Mouse (Mus musculus) Patski (cell line): ENCODE results near the gene Jag1. TPM values are rescaled to one million over a fixed set of nuclear protein-coding genes. Genes with fewer than 3 reads are reported as not detected.

ENCODE experiments used
- ATAC-seq: fragments of 100-300 bp; one replicate; pipeline ENCODE4 v1.8.0; 2021
- CTCF ChIA-PET: fragments of 350-600 bp; sonication (Branson Sonifier 250); formaldehyde crosslinking; loops from one replicate; lab custom pipeline; 2022; ENCODE audit warnings: inconsistent platforms; lab: Charles Lee
- POLR2A ChIA-PET: fragments of 350-600 bp; sonication (Branson Sonifier 250); formaldehyde crosslinking; loops from one replicate; lab custom pipeline; 2022; ENCODE audit warnings: antibody characterized with exemption, inconsistent platforms; lab: Charles Lee
- DNase-seq: peaks from one replicate; pipeline ENCODE4 v3.0.0-alpha.2; 2011; ENCODE audit warnings: low read depth, low spot score
- H3K27me3 ChIP-seq: fragments of 371-371 bp; one replicate; pipeline ENCODE4 v1.5.1; 2021
- CTCF ChIP-seq: fragments of 100-300 bp; IDR thresholded peaks from one replicate; pipeline ENCODE4 v1.5.1; 2021
- in situ Hi-C: fragments of 300-500 bp; cut with MboI; formaldehyde crosslinking; loops from 3 replicates; pipeline ENCODE4 v1.11.1; 2018; ENCODE audit warnings: low pct_unique_long_range_greater_than_20kb, mixed read lengths
- polyA plus RNA-seq: library from polyadenylated mRNA; unstranded; gene quantifications from one replicate; pipeline ENCODE4 v1.2.3, GENCODE M21; 2021

Jag1 gene
- polyA plus RNA-seq = 37.3 TPM

- ATAC-seq = no peak
- in situ Hi-C loops = loop anchor here (5.0 to 10.0 kb wide), 5 partner anchors 299 to 821 kb away; no protein-coding TSS in a partner anchor
- H3K27me3 ChIP-seq = no peaks in the 10 kb centered on the region
- DNase-seq = no peak
- no peak for TF ChIP-seq CTCF
- POLR2A ChIA-PET = interaction anchor here (0.6 to 1.1 kb wide), 3 partner anchors 18 to 616 kb away, joined by 3 read pairs; no protein-coding TSS in a partner anchor
- CTCF ChIA-PET = interaction anchor here (0.7 to 6.2 kb wide), 4 partner anchors 14 to 616 kb away, joined by 3 to 32 read pairs (median 4); no protein-coding TSS in a partner anchor
These were observed at the start of gene Jag1 for GRCm38 (mm10) chr2:137116025-137116674. Gene Jag1 (minus strand): TSS chr2:137116644.

- ChIA-PET CTCF (no interaction called here), POLR2A (no interaction called here)
- in situ Hi-C loops = no loop called here
- peak; percentile 69 for ATAC-seq
- no peak for TF ChIP-seq CTCF
- DNase-seq = no peak
- H3K27me3 ChIP-seq = no peaks in the 10 kb centered on the region
These were observed 39.6 kb upstream of the Jag1 start for GRCm38 (mm10) chr2:137156018-137156417.

GRCm38 (mm10) chr2:137153825-137154224 lies 37.4 kb upstream of the Jag1 start:
- no peak for TF ChIP-seq CTCF
- no peaks in the 10 kb centered on the region for H3K27me3 ChIP-seq
- in situ Hi-C loops = no loop called here
- no peak for ATAC-seq
- CTCF ChIA-PET = interaction anchor here (1.0 to 1.1 kb wide), 2 partner anchors 17 to 18 kb away, joined by 3 read pairs; no protein-coding TSS in a partner anchor
- DNase-seq = no peak
- POLR2A ChIA-PET = no interaction called here

- ChIA-PET POLR2A (interaction anchor here (0.5 kb wide), 1 partner anchor 21 kb away, joined by 3 read pairs; no protein-coding TSS in a partner anchor), CTCF (interaction anchor here (1.0 to 1.2 kb wide), 4 partner anchors 16 to 503 kb away, joined by 3 read pairs; no protein-coding TSS in a partner anchor)
- TF ChIP-seq CTCF = no peak
- in situ Hi-C loops = no loop called here
- no peak for ATAC-seq
- peak; percentile 39 for DNase-seq
- no peaks in the 10 kb centered on the region for H3K27me3 ChIP-seq
These were observed 36.8 kb upstream of the Jag1 start for GRCm38 (mm10) chr2:137153172-137153667.

- CTCF ChIA-PET = interaction anchor here (1.7 kb wide), 1 partner anchor 14 kb away, joined by 5 read pairs; no protein-coding TSS in a partner anchor
- no peak for ATAC-seq
- TF ChIP-seq CTCF = no peak
These were observed 34.5 kb upstream of the Jag1 start for GRCm38 (mm10) chr2:137150953-137151352.

GRCm38 (mm10) chr2:137146938-137147666 lies 30.7 kb upstream of the Jag1 start:
- no peak for TF ChIP-seq CTCF
- H3K27me3 ChIP-seq = no peaks in the 10 kb centered on the region
- ATAC-seq (no peak), DNase-seq (no peak)
- ChIA-PET POLR2A (no interaction called here), CTCF (no interaction called here)
- in situ Hi-C loops = no loop called here

More at GRCm38 (mm10) chr2:137150953-137151352, 34.5 kb upstream of the Jag1 start:
- POLR2A ChIA-PET = no interaction called here
- DNase-seq = no peak
- no peaks in the 10 kb centered on the region for H3K27me3 ChIP-seq
- in situ Hi-C loops = no loop called here

DNA sequence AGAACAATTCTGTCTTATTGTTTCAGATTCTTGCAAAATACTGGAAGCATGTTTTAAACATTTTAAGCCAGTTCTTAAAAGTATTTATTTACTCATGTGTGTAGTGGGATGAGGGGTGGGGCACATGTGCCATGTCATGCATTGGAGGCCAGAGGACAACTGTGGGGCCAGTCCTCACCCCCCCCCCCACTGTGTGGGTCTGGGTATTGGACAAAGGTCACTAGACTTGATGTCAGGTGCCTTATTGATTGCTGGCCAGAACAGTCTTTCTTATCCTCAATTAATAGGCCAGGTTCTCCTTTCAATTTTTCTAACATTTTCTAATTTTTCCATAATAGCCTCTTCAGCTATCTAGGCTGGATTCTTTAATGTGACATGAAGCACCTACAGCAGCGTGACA lies 21.6 kb upstream of the Jag1 start:
- no peaks in the 10 kb centered on the region for H3K27me3 ChIP-seq
- TF ChIP-seq CTCF = no peak
- in situ Hi-C loops = no loop called here
- ChIA-PET POLR2A (no interaction called here), CTCF (no interaction called here)
- ATAC-seq (no peak), DNase-seq (no peak)

- in situ Hi-C loops = no loop called here
- no peaks in the 10 kb centered on the region for H3K27me3 ChIP-seq
- DNase-seq = no peak
- CTCF ChIA-PET = interaction anchor here (1.9 kb wide), 1 partner anchor 14 kb away, joined by 4 read pairs; no protein-coding TSS in a partner anchor
- TF ChIP-seq CTCF = no peak
- ATAC-seq = no peak
- POLR2A ChIA-PET = interaction anchor here (0.8 kb wide), 1 partner anchor 17 kb away, joined by 3 read pairs; the partner anchor contains the start of gene Jag1
These were observed 17.6 kb upstream of the Jag1 start for GRCm38 (mm10) chr2:137134035-137134434.

GRCm38 (mm10) chr2:137124861-137125260 lies 8.4 kb upstream of the Jag1 start:
- H3K27me3 ChIP-seq = no peaks in the 10 kb centered on the region
- TF ChIP-seq CTCF = no peak
- POLR2A ChIA-PET = no interaction called here
- ATAC-seq = no peak
- in situ Hi-C loops = no loop called here
- CTCF ChIA-PET = no interaction called here
- no peak for DNase-seq

- DNase-seq (no peak), ATAC-seq (peak; percentile 68)
- ChIA-PET POLR2A (interaction anchor here (0.6 to 1.0 kb wide), 2 partner anchors 17 to 214 kb away, joined by 3 to 6 read pairs; no protein-coding TSS in a partner anchor), CTCF (interaction anchor here (0.7 to 1.6 kb wide), 5 partner anchors 9 to 615 kb away, joined by 3 to 4 read pairs (median 3); no protein-coding TSS in a partner anchor)
- in situ Hi-C loops = loop anchor here (5.0 to 10.0 kb wide), 5 partner anchors 297 to 820 kb away; no protein-coding TSS in a partner anchor
- no peaks in the 10 kb centered on the region for H3K27me3 ChIP-seq
- no peak for TF ChIP-seq CTCF
These were observed 862 bp upstream of the Jag1 start for GRCm38 (mm10) chr2:137117321-137117690.
